Mouse (Mus musculus): Measurements from ENCODE around the gene Atmin.

Atmin gene

GRCm38 (mm10) chr8:116943161-116943554 lies at the start of gene Atmin:
Atmin (plus strand) TSS chr8:116943393.
- DNase-seq (ENCODE audit: low read depth, low spot score), result peak; percentile 84

GRCm38 (mm10) chr8:116893938-116894337 lies 49.3 kb upstream of the Atmin start:
- DNase-seq (ENCODE audit: low read depth, low spot score), result no peak

GRCm38 (mm10) chr8:116895521-116895920 lies 47.7 kb upstream of the Atmin start:
- no peak for DNase-seq (ENCODE audit: low read depth, low spot score)

GRCm38 (mm10) chr8:116904736-116905135 lies 38.5 kb upstream of the Atmin start:
- no peak for DNase-seq (ENCODE audit: low read depth, low spot score)

- no peak for DNase-seq (ENCODE audit: low read depth, low spot score)
These were observed 37.9 kb upstream of the Atmin start for GRCm38 (mm10) chr8:116905252-116905651.

- DNase-seq (ENCODE audit: low read depth, low spot score), result no peak
These were observed 37.4 kb upstream of the Atmin start for GRCm38 (mm10) chr8:116905836-116906235.

- DNase-seq (ENCODE audit: low read depth, low spot score), result no peak
These were observed 22.2 kb upstream of the Atmin start for GRCm38 (mm10) chr8:116921005-116921336.

- DNase-seq (ENCODE audit: low read depth, low spot score), result peak; percentile 96
These were observed 21.7 kb upstream of the Atmin start, which contains the start of the genes Cmc2 and Cenpn for GRCm38 (mm10) chr8:116921337-116922059. Cmc2 (minus strand) TSS chr8:116921455. Cenpn (plus strand) TSS chr8:116921730.

GRCm38 (mm10) chr8:116922060-116922757 lies 21.0 kb upstream of the Atmin start:
- no peak for DNase-seq (ENCODE audit: low read depth, low spot score)

GRCm38 (mm10) chr8:116923526-116923925 lies 19.7 kb upstream of the Atmin start:
- no peak for DNase-seq (ENCODE audit: low read depth, low spot score)

GRCm38 (mm10) chr8:116927880-116928279 lies 15.3 kb upstream of the Atmin start:
- no peak for DNase-seq (ENCODE audit: low read depth, low spot score)

- no peak for DNase-seq (ENCODE audit: low read depth, low spot score)
These were observed 14.6 kb upstream of the Atmin start for GRCm38 (mm10) chr8:116928588-116928987.

- no peak for DNase-seq (ENCODE audit: low read depth, low spot score)
These were observed 8.2 kb upstream of the Atmin start for GRCm38 (mm10) chr8:116934976-116935375.

- DNase-seq (ENCODE audit: low read depth, low spot score), result no peak
These were observed 7.7 kb upstream of the Atmin start for GRCm38 (mm10) chr8:116935506-116935905.

GRCm38 (mm10) chr8:116942284-116943058 lies 722 bp upstream of the Atmin start:
- DNase-seq (ENCODE audit: low read depth, low spot score), result no peak

- DNase-seq (ENCODE audit: low read depth, low spot score), result no peak
These were observed 577 bp downstream of the Atmin start for GRCm38 (mm10) chr8:116943555-116944384.

- no peak for DNase-seq (ENCODE audit: low read depth, low spot score)
These were observed 1.1 kb downstream of the Atmin start for GRCm38 (mm10) chr8:116944385-116944696.

GRCm38 (mm10) chr8:116945169-116945910 lies 2.1 kb downstream of the Atmin start:
- DNase-seq (ENCODE audit: low read depth, low spot score), result no peak

GRCm38 (mm10) chr8:116946268-116946838 lies 3.2 kb downstream of the Atmin start:
- DNase-seq (ENCODE audit: low read depth, low spot score), result no peak

GRCm38 (mm10) chr8:116946851-116947250 lies 3.7 kb downstream of the Atmin start:
- DNase-seq (ENCODE audit: low read depth, low spot score), result no peak

- no peak for DNase-seq (ENCODE audit: low read depth, low spot score)
These were observed 4.4 kb downstream of the Atmin start for GRCm38 (mm10) chr8:116947589-116947988.
